Mouse (Mus musculus) spleen, postnatal 4 days (tissue): ENCODE data around the gene Gm2564.
"Not testable (repeated sequence)": the region's sequence is repeated elsewhere in the genome, so short reads cannot be mapped to it uniquely, and the experiment has no call there.

Experiments
- DNase-seq, 2 experiments: peaks; one replicate each; pipeline ENCODE4 v3.0.0; 2022; ENCODE audit warnings: low spot score in 2 of 2

The Gm2564 gene

GRCm38 (mm10) chr4:42629419-42629818 lies at the start of gene Gm2564:
TSS of gene Gm2564 (plus strand) at chr4:42629719.
- not testable (repeated sequence) for DNase-seq

- DNase-seq, result not testable (repeated sequence)
Observed at GRCm38 (mm10) chr4:42611895-42612294, 17.6 kb upstream of the Gm2564 start, which contains the start of gene Gm10591. TSS of gene Gm10591 (plus strand) at chr4:42612195.

DNA sequence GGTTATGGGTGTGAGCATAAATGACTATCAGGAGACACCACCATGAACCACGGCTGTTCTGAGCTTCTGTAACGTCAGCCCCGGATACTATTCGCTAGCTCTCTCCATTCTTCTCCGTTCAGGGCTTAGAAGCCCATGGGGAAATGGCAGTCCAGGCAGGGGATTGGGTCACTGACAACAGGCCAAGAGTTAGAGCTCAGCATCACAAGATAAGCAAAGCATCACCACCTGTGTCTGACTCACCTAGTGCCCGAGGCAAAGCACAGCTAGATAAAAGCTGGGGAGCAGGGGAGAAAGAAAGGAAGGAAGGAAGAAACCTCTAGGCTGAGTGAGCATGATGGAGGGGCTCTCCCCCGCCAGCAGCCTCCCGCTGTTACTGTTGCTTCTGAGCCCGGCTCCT lies 25.4 kb downstream of the Gm2564 start, which contains the start of gene Ccl27b:
TSS of gene Ccl27b (plus strand) at position 301 of the 400 bp plus-strand sequence.
- DNase-seq, result not testable (repeated sequence)

DNA sequence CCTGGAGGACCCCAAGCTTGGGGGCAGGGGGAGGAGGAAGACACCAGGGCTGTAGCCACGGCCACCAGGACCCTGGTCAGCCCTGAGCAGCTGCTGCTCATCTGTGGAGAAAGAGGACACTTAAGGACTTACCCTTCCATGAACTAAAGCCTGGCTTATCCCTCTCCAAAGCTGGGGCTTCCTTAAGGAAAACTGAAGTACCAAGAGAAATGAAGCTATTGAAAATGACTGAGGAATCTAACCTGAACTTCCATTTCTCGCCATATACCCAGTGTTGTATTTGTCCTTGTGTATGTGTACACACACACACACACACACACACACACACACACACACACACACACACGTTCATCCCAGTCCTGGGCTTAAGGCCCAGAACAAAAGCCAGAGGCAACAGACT lies 32.3 kb downstream of the Gm2564 start, which contains the start of gene Il11ra2:
TSS of gene Il11ra2 (minus strand) at position 101 of the 400 bp plus-strand sequence.
- not testable (repeated sequence) for DNase-seq

DNA sequence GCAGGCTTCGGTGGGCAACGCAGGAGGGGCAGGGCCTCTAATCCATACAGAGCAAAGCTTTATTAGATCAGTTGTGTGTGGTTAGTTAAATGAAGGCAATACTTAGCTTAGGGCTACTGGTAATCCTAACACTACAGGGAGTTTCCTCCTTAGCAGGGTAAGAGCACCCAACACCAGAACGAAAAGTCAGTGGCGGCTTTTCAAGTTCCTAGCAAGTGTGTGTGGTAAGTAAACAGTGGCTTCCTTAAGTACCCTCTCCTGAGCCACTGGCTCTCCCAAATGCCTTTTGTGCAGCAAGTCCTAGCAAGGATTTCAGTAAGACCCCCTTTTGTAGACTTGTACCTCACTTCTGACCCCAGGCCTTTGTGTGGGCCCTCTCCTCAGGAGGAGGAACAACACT lies 45.9 kb downstream of the Gm2564 start:
- DNase-seq, result not testable (repeated sequence)

GRCm38 (mm10) chr4:42679365-42679764 lies 49.8 kb downstream of the Gm2564 start:
- DNase-seq, result not testable (repeated sequence)

DNA sequence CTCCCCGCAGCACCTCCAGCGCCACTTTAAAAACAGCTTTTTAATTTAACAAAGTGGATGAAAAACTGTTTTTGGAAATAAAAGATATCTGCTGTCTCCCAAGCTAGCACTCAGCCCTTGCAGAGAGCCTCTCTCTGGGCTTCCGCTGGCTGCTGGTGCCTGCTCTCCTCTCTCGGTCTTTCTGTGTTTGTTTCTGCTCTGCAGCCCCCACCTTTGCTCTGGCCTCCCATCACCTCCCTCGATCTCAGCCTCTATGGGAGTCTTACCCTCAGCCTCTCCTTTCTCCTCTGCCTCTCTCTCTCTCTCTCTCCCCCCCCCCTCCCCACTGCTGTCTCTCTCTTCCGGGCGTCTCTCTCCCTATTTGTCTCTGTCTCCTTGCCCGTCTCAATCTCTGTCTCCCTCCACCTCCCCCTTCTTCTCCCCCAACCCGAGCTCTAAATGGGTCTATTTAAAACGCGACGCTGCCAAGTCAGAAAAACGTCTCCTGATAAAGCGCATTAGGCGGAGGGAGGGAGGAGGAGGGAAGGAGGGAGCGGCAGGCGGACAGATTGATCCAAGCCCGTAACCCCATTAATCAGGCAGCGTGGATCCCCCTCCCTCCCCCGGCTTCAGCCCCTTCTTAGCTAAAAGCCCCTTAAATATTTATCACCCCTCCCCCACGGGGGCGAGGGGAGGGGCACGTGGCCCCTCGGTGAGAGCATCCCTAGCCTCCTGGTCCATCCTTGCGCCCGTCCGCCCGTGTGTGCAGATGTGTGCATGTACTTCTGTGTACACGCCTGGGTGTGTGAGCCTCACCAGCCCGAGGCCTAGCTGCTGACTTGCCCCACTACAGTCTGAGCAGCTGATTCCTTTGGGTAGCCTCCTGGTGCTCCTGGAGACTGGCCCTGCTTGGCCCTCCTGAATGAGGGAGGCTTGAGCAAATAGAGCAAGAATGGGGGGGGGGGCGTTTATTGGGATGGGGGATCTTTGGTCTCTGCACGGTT lies 51.1 kb downstream of the Gm2564 start:
- DNase-seq, result not testable (repeated sequence)
